Mouse (Mus musculus) A20 (cell line): ENCODE measurements around the gene Nedd4.

ENCODE experiments used
- DNase-seq: peaks from one replicate; pipeline ENCODE4 v3.0.0-alpha.2; 2011; ENCODE audit warnings: low read depth, low spot score

Gene Nedd4

GRCm38 (mm10) chr9:72678771-72679170 lies 16.6 kb downstream of the Nedd4 start:
- DNase-seq = peak; percentile 28

- DNase-seq = no peak
These were observed 19.6 kb downstream of the Nedd4 start for GRCm38 (mm10) chr9:72681652-72682228.

GRCm38 (mm10) chr9:72683268-72683667 lies 21.1 kb downstream of the Nedd4 start:
- DNase-seq = no peak

GRCm38 (mm10) chr9:72685231-72685630 lies 23.1 kb downstream of the Nedd4 start:
- no peak for DNase-seq

- DNase-seq = no peak
These were observed 24.4 kb downstream of the Nedd4 start for GRCm38 (mm10) chr9:72686506-72686905.

- DNase-seq = no peak
These were observed 27.4 kb downstream of the Nedd4 start for GRCm38 (mm10) chr9:72689522-72689921.

DNA sequence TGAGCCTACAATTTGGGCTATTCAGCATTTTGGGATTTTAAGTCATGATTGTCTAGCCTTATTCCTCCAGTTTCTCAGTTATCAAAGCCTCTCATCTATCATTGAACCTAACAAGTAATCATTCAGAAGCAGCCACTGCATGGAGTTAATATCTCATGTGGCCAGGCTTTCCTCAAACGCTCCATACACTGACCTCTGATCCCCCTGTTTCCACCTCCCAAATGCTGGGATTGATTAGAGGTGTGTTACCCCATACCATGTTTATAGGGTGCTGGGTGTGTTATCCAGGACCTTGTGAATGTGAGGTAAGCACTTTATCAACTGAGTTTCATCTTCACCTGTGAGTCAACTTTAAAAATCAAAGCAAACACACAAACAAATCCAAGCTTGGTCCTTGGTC lies 28.7 kb downstream of the Nedd4 start:
- no peak for DNase-seq

- DNase-seq = no peak
These were observed 29.8 kb downstream of the Nedd4 start for GRCm38 (mm10) chr9:72691942-72692341.

GRCm38 (mm10) chr9:72693081-72693696 lies 31.0 kb downstream of the Nedd4 start:
- DNase-seq = no peak

- DNase-seq = no peak
These were observed 31.7 kb downstream of the Nedd4 start for GRCm38 (mm10) chr9:72693861-72694260.

GRCm38 (mm10) chr9:72696508-72696907 lies 34.4 kb downstream of the Nedd4 start:
- no peak for DNase-seq

- DNase-seq = no peak
These were observed 35.6 kb downstream of the Nedd4 start for GRCm38 (mm10) chr9:72697779-72698178.

DNA sequence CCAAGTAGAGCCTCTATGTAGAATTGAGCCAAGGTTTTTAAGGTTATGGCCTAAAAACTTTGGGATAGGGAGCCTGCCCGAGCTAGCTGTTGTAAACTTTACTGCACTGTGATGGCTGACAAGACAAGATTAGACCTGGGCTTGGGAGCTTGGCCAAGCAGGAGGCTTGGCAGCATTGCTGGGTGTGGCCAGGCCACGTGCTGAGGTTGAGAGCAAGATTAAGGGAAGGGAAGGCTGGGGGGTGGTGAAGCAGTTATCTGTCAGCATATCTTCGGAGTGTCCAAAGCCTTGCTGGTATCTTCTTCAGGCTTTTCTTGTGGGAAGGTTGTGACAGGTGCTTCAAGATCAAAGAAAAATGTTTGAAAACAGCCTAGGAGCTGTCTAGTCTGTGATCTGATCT lies 37.6 kb downstream of the Nedd4 start:
- no peak for DNase-seq

DNA sequence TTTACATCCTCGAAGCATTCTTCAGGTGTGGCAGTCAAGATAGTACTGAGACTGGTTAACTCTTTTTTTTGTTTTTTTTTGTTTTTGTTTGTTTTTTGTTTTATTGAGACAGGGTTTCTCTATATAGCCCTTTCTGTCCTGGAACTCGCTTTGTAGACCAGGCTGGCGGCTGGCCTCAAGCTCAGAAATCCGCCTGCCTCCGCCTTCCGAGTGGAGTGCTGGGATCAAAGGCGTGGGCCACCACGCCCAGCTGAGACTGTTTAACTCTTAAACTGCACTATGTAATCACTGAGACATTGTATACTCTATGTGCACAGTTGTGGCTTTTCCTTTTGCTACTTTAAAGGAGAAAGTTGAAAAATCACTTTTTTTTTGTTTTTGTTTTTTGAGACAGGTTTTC lies 39.3 kb downstream of the Nedd4 start:
- DNase-seq = no peak

DNA sequence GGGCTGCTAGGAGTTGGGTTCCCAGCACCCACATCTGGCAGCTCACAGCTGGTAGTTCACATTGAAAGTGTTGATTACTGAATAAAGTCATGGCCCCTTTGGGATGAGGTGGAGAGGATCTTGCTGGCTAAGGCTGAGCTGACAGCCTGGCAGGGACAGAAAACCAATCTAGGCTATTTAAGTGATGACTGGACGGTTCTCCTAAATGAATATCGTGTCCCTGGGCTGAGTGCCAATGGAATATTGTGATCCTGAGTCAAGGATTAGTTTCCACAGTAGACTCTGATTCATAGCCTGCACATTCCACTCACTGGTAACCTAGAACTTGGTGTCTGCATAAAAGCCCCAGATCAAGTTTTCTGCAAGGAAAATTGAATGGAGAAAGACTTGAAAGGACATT lies 39.9 kb downstream of the Nedd4 start:
- no peak for DNase-seq

DNA sequence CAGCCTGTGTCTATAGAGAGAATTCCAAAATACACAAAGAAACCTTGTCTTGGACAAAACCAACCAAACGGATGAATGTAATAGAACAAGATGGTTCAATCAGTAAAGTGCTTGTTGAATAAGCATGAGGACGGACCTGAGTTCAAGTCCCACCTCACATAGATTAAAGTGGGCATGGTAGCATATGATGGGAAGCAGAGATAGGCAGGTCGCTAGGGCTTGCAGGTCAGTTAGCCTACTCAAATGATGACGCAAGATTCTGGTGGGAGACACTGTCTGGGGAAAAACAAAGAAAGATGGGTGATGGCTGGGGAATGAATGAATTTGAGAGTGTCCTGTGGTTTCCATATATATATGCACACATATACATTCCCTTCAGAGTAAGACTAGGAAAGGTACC lies 41.0 kb downstream of the Nedd4 start:
- DNase-seq = no peak

- DNase-seq = no peak
These were observed 41.6 kb downstream of the Nedd4 start for GRCm38 (mm10) chr9:72703754-72704153.

- DNase-seq = no peak
These were observed 43.1 kb downstream of the Nedd4 start for GRCm38 (mm10) chr9:72705270-72705669.

GRCm38 (mm10) chr9:72707999-72708398 lies 45.9 kb downstream of the Nedd4 start:
- DNase-seq = no peak

DNA sequence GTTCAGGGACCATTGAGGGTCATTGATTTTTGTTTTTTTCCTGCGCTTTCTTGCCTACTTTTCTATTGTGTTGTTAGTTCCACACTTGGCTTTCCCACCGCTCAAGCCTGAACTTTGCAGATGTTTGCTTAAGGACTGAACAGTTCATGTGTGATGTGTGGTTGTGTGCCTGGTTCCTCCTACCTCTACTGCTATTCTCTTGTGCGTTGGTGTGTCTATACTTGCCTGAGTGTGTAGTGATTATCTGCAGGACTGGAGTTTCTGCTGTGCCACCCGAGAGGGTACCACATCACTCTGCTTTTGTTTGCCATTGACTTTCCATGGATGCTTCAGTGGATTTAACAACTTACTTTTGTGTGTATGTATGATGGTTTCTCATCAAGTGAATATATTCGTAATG lies 46.5 kb downstream of the Nedd4 start:
- no peak for DNase-seq

DNA sequence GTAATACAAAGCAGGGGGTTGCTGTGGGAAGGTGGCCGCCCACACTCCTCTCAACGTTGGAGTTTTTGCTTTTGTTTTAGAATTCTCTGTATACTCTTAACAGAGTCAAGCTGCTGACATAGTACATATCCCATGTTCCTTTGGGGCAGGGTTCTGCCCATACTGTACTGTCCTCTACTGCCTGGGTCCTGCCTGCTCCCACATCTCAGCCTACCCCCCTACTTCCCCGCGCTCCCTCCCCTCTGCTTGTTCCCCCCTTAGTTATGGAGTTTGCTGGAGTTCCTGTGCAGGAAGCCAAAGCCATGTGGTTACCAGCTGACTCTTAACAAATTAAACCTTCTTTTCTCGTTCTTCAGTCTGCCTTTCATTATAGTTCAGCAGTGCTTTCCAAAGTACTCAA lies 47.9 kb downstream of the Nedd4 start:
- no peak for DNase-seq

- no peak for DNase-seq
These were observed 52.8 kb downstream of the Nedd4 start for GRCm38 (mm10) chr9:72714945-72715344.

DNA sequence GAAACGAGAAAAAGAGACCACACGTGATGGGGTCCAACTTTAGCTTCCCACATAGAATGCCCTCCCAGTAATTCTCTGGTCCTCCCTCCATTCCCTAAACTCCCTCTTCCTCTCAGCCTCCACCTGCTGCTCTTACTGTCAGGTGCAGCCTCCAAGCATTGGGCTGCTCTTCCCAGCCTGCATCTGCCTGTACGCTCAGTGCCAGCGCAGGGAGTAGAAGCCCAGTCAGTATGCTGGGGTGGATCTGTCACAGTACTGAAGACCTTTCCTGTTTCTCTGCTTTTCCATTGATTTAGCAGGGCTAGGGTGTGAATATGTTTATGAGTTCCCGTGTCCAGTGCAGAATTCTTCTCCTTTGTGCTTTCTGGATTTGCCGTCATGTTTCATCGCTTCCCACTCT lies 54.1 kb downstream of the Nedd4 start:
- no peak for DNase-seq

DNA sequence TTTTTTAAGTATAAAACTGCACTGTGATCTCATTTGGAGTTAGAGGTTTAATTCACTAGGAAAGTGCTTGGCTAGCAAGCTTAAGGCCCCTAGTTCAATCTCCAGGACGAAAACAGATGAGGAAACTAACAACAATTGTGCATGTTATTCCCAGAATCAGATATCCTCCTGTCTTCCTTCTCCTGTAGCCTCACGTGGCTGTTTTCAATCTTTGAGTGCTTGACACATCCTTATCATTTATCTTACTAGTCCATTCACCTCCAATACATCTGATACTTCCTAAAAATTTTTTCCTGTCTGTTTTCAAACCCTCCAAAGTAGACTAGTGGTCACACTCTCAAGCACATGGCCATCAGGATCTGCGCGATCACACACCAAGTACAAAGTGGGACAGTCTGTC lies 57.0 kb downstream of the Nedd4 start:
- no peak for DNase-seq
